Mouse (Mus musculus): ENCODE data around the gene Kcnc4.

- TF ChIP-seq POLR2A (IDR thresholded peaks at IDR 0.05; ENCODE audit: insufficient read depth, low read depth, low read length) (no peak), CTCF (IDR thresholded peaks at IDR 0.05) (no peak)
Observed at GRCm38 (mm10) chr3:107443866-107444265, 15.5 kb downstream of the Kcnc4 start.

Measured in heart, adult 2 months (tissue).